Mouse (Mus musculus): Measurements from ENCODE around the gene Zfp449. TPM values are rescaled to one million over a fixed set of nuclear protein-coding genes. Genes with fewer than 3 reads are reported as not detected.

Gene Zfp449
- polyA plus RNA-seq, 1 experiment from 2014 or later: 5.9 TPM

- Histone ChIP-seq H3K4me1 (no peaks in the 10 kb centered on the region), H3K4me2 (replicated peaks) (no peak overlapping the region), H3K4me3 (no peak overlapping the region), H3K27ac (no peak overlapping the region), H3K27me3 (no peaks in the 10 kb centered on the region), H3K9ac (no peak overlapping the region), H3K36me3 (no peaks in the 10 kb centered on the region), H3K9me3 (replicated peaks) (no peaks in the 10 kb centered on the region)
- no peak for ATAC-seq (ENCODE audit: low FRiP score)
- 30% methylated on average over 2 of the region's 2 CpGs for WGBS
Observed at GRCm38 (mm10) chrX:56404646-56405045, 58.4 kb downstream of the Zfp449 start.

- Histone ChIP-seq H3K27ac (no peak overlapping the region), H3K36me3 (no peaks in the 10 kb centered on the region), H3K9ac (no peak overlapping the region), H3K4me1 (no peaks in the 10 kb centered on the region), H3K27me3 (no peaks in the 10 kb centered on the region), H3K9me3 (replicated peaks) (no peaks in the 10 kb centered on the region), H3K4me3 (no peak overlapping the region), H3K4me2 (replicated peaks) (no peak overlapping the region)
- WGBS: 43% methylated on average over 1 of the region's 1 CpGs
- ATAC-seq (ENCODE audit: low FRiP score): no peak
Observed at GRCm38 (mm10) chrX:56405482-56405881, 59.3 kb downstream of the Zfp449 start.

- Histone ChIP-seq H3K27ac (no peak overlapping the region), H3K36me3 (no peaks in the 10 kb centered on the region), H3K4me3 (no peak overlapping the region), H3K27me3 (no peaks in the 10 kb centered on the region), H3K4me2 (replicated peaks) (no peak overlapping the region), H3K9ac (no peak overlapping the region), H3K9me3 (replicated peaks) (no peaks in the 10 kb centered on the region), H3K4me1 (no peaks in the 10 kb centered on the region)
- no peak for ATAC-seq (ENCODE audit: low FRiP score)
- 71% methylated on average over 5 of the region's 5 CpGs for WGBS
Observed at GRCm38 (mm10) chrX:56406128-56406527, 59.9 kb downstream of the Zfp449 start.

Other genes starting within 250 kb of the Zfp449 start
- 1.1 and 1.2 TPM in 2 replicates for gene 3830403N18Rik, start 209.8 kb upstream of the Zfp449 start, polyA plus RNA-seq (2016; fragmentation: Nextera tagmentation; extraction: Ambion mirVana)
- gene Gm773, start 133.5 kb upstream of the Zfp449 start, polyA plus RNA-seq (2016; fragmentation: Nextera tagmentation; extraction: Ambion mirVana): not detected in 2 replicates
- 8.5 and 9.5 TPM in 2 replicates for gene Smim10l2a, start 28.2 kb downstream of the Zfp449 start, polyA plus RNA-seq (2016; fragmentation: Nextera tagmentation; extraction: Ambion mirVana)
- gene Gm2174, start 101.6 kb downstream of the Zfp449 start, polyA plus RNA-seq (2016; fragmentation: Nextera tagmentation; extraction: Ambion mirVana): not detected in 2 replicates
- gene Ints6l, start 108.5 kb downstream of the Zfp449 start, polyA plus RNA-seq (2016; fragmentation: Nextera tagmentation; extraction: Ambion mirVana): 23.9 and 25.8 TPM in 2 replicates
- not detected in 2 replicates for gene Gm10477, start 178.3 kb downstream of the Zfp449 start, polyA plus RNA-seq (2016; fragmentation: Nextera tagmentation; extraction: Ambion mirVana)
- gene Gm648, start 203.2 kb downstream of the Zfp449 start, polyA plus RNA-seq (2016; fragmentation: Nextera tagmentation; extraction: Ambion mirVana): not detected in 2 replicates

All from hindbrain, embryonic 12.5 days (tissue).